Mouse (Mus musculus): ENCODE measurements around the gene Srd5a1. TPM values are rescaled to one million over a fixed set of nuclear protein-coding genes. Genes with fewer than 3 reads are reported as not detected.

Srd5a1 gene
- polyA plus RNA-seq, 1 experiment = 14.9 TPM

DNA sequence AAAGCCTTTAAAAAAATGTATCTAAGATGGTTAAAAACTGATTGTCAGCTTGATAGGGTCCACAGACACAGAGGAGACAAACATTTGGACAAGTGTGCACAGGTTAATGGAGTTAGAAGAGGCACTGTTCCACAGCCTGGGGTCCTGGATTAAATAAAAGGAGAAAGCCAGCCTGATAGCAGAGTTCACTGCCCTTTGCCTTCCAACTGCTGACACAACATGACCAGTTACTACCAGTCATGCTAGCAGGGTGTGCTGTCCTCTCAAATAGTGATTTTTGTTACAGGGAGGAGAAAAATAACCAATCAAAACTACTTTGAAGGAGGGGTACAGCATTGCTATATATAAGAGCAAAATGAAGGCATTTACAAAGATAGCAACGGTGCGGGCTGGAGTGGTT, 14.7 kb downstream of the Srd5a1 start:
- Histone ChIP-seq H3K4me3 (replicated peaks; ENCODE audit: insufficient read depth, low read depth, low read length) (no peak overlapping the region), H3K27ac (ENCODE audit: insufficient read depth, low read length) (no peak overlapping the region), H3K4me1 (ENCODE audit: control insufficient read depth, insufficient read depth, low read length) (peaks cover 2% of the 10 kb centered on the region; the same call in 1 of the 2 replicates), H3K27me3 (ENCODE audit: control insufficient read depth, insufficient read depth, low read length) (no peaks in the 10 kb centered on the region)
- DNase-seq = no peak
- TF ChIP-seq POLR2A (IDR thresholded peaks at IDR 0.05; ENCODE audit: borderline replicate concordance, insufficient read depth, low read length) (no peak), CTCF (IDR thresholded peaks at IDR 0.05; ENCODE audit: borderline replicate concordance, insufficient read depth, low read depth, low read length) (no peak)
- 96% methylated on average over 2 of the region's 2 CpGs for WGBS

- Histone ChIP-seq H3K27me3 (ENCODE audit: control insufficient read depth, insufficient read depth, low read length) (no peaks in the 10 kb centered on the region), H3K4me1 (ENCODE audit: control insufficient read depth, insufficient read depth, low read length) (peaks cover 2% of the 10 kb centered on the region; the same call in 1 of the 2 replicates), H3K4me3 (replicated peaks; ENCODE audit: insufficient read depth, low read depth, low read length) (no peak overlapping the region), H3K27ac (ENCODE audit: insufficient read depth, low read length) (no peak overlapping the region)
- WGBS = 88% methylated on average over 6 of the region's 6 CpGs
- TF ChIP-seq POLR2A (IDR thresholded peaks at IDR 0.05; ENCODE audit: borderline replicate concordance, insufficient read depth, low read length) (no peak), CTCF (IDR thresholded peaks at IDR 0.05; ENCODE audit: borderline replicate concordance, insufficient read depth, low read depth, low read length) (no peak)
- no peak for DNase-seq
Observed at GRCm38 (mm10) chr13:69595911-69596310, 15.3 kb downstream of the Srd5a1 start.

DNA sequence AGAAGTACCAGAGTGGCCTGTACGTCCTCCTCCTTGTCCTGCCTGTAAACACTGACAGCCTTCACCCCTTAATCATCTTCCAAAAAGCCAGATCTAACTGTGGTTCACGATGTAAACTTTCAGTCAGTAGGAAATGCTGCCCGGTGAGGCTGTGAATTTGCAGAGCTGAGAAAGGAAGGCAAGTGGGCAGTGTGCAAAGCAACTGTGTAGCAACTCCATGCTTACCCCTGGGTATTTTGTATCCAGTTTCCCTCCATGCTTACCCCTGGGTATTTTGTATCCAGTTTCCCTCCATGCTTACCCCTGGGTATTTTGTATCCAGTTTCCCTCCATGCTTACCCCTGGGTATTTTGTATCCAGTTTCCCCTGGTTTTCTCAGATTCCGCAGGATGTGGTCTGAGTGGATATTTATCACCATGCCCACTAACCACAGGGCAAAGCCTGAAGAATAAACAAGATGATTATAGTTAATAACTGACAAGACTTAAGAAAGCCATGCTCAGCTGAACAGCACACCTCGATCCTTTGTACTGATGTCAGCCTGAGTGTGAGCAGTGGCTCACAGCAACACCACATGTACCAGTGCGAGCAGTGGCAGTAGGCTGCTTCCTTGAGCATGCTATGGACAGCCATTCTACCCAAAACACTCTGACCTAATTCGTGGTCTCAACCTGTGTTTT, 16.5 kb downstream of the Srd5a1 start:
- H3K27ac ChIP-seq (ENCODE audit: insufficient read depth, low read length) = no peak overlapping the region
- no peaks in the 10 kb centered on the region for H3K4me1 ChIP-seq (ENCODE audit: control insufficient read depth, insufficient read depth, low read length)
- WGBS = 90% methylated on average over 7 of the region's 7 CpGs
- H3K27me3 ChIP-seq (ENCODE audit: control insufficient read depth, insufficient read depth, low read length) = no peaks in the 10 kb centered on the region
- DNase-seq = no peak
- no peak overlapping the region for H3K4me3 ChIP-seq (replicated peaks; ENCODE audit: insufficient read depth, low read depth, low read length)
- no peak for TF ChIP-seq POLR2A (IDR thresholded peaks at IDR 0.05; ENCODE audit: borderline replicate concordance, insufficient read depth, low read length)
- TF ChIP-seq CTCF (IDR thresholded peaks at IDR 0.05; ENCODE audit: borderline replicate concordance, insufficient read depth, low read depth, low read length) = no peak

DNA sequence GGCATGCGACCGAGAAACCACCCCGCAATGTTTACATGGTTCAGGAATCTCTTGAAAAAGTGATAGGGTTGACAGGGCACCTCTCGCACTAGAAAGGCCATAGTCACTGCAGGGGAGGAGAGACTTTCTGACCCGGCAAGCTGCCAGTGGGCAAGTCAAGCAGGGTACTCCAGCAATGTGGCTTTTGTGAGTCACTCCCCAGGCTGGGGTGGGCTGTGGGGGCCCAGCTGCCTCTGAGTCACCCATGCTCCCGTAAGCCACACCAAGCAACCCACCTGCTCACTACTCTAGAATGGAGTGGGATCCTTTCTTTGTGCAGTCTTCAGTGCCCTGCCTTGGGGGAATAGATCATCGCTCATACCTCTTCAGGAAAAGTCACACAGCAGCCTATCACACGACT, 17.8 kb downstream of the Srd5a1 start:
- no peak overlapping the region for H3K4me3 ChIP-seq (replicated peaks; ENCODE audit: insufficient read depth, low read depth, low read length)
- no peak for DNase-seq
- H3K27ac ChIP-seq (ENCODE audit: insufficient read depth, low read length) = no peak overlapping the region
- no peak for TF ChIP-seq CTCF (IDR thresholded peaks at IDR 0.05; ENCODE audit: borderline replicate concordance, insufficient read depth, low read depth, low read length)
- TF ChIP-seq POLR2A (IDR thresholded peaks at IDR 0.05; ENCODE audit: borderline replicate concordance, insufficient read depth, low read length) = no peak
- WGBS = 68% methylated on average over 8 of the region's 8 CpGs
- H3K27me3 ChIP-seq (ENCODE audit: control insufficient read depth, insufficient read depth, low read length) = no peaks in the 10 kb centered on the region
- no peaks in the 10 kb centered on the region for H3K4me1 ChIP-seq (ENCODE audit: control insufficient read depth, insufficient read depth, low read length)

- 90% methylated on average over 8 of the region's 8 CpGs for WGBS
- Histone ChIP-seq H3K4me1 (ENCODE audit: control insufficient read depth, insufficient read depth, low read length) (no peaks in the 10 kb centered on the region), H3K27ac (ENCODE audit: insufficient read depth, low read length) (no peak overlapping the region), H3K27me3 (ENCODE audit: control insufficient read depth, insufficient read depth, low read length) (no peaks in the 10 kb centered on the region), H3K4me3 (replicated peaks; ENCODE audit: insufficient read depth, low read depth, low read length) (no peak overlapping the region)
- no peak for TF ChIP-seq CTCF (IDR thresholded peaks at IDR 0.05; ENCODE audit: borderline replicate concordance, insufficient read depth, low read depth, low read length)
- no peak for TF ChIP-seq POLR2A (IDR thresholded peaks at IDR 0.05; ENCODE audit: borderline replicate concordance, insufficient read depth, low read length)
- DNase-seq = no peak
Observed at GRCm38 (mm10) chr13:69592226-69592625, 19.0 kb downstream of the Srd5a1 start.

- Histone ChIP-seq H3K4me1 (ENCODE audit: control insufficient read depth, insufficient read depth, low read length) (no peaks in the 10 kb centered on the region), H3K27ac (ENCODE audit: insufficient read depth, low read length) (no peak overlapping the region), H3K27me3 (ENCODE audit: control insufficient read depth, insufficient read depth, low read length) (no peaks in the 10 kb centered on the region), H3K4me3 (replicated peaks; ENCODE audit: insufficient read depth, low read depth, low read length) (no peak overlapping the region)
- no peak for TF ChIP-seq CTCF (IDR thresholded peaks at IDR 0.05; ENCODE audit: borderline replicate concordance, insufficient read depth, low read depth, low read length)
- no peak for TF ChIP-seq POLR2A (IDR thresholded peaks at IDR 0.05; ENCODE audit: borderline replicate concordance, insufficient read depth, low read length)
- 94% methylated on average over 5 of the region's 5 CpGs for WGBS
- no peak for DNase-seq
Observed at GRCm38 (mm10) chr13:69591338-69591737, 19.9 kb downstream of the Srd5a1 start.

DNA sequence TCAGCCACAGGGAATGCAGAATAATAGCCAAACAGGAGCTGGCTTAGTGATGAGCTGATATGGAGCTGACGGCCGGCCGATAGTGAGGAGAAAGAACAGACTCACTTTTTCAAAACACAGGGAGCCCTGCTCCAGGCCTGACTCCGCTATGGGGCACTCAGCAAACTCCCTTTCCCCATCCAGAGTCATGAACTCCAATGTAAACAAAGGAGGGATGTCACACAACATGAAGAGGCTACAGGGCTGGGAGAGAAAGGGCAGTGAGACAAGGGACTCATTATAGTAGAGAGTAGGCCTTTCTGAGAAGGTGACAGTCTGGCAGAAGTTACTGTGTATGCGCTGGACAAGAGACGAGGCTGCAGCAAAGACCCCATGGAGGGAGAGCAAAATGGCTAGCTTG, 23.0 kb downstream of the Srd5a1 start:
- no peaks in the 10 kb centered on the region for H3K4me1 ChIP-seq (ENCODE audit: control insufficient read depth, insufficient read depth, low read length)
- H3K4me3 ChIP-seq (replicated peaks; ENCODE audit: insufficient read depth, low read depth, low read length) = no peak overlapping the region
- WGBS = 76% methylated on average over 6 of the region's 6 CpGs
- DNase-seq = no peak
- no peak overlapping the region for H3K27ac ChIP-seq (ENCODE audit: insufficient read depth, low read length)
- no peaks in the 10 kb centered on the region for H3K27me3 ChIP-seq (ENCODE audit: control insufficient read depth, insufficient read depth, low read length)
- TF ChIP-seq CTCF (IDR thresholded peaks at IDR 0.05; ENCODE audit: borderline replicate concordance, insufficient read depth, low read depth, low read length) = no peak
- no peak for TF ChIP-seq POLR2A (IDR thresholded peaks at IDR 0.05; ENCODE audit: borderline replicate concordance, insufficient read depth, low read length)

GRCm38 (mm10) chr13:69587849-69588248, 23.4 kb downstream of the Srd5a1 start:
- 84% methylated on average over 3 of the region's 3 CpGs for WGBS
- TF ChIP-seq POLR2A (IDR thresholded peaks at IDR 0.05; ENCODE audit: borderline replicate concordance, insufficient read depth, low read length) (no peak), CTCF (IDR thresholded peaks at IDR 0.05; ENCODE audit: borderline replicate concordance, insufficient read depth, low read depth, low read length) (no peak)
- DNase-seq = no peak
- Histone ChIP-seq H3K27ac (ENCODE audit: insufficient read depth, low read length) (no peak overlapping the region), H3K4me3 (replicated peaks; ENCODE audit: insufficient read depth, low read depth, low read length) (no peak overlapping the region), H3K27me3 (ENCODE audit: control insufficient read depth, insufficient read depth, low read length) (no peaks in the 10 kb centered on the region), H3K4me1 (ENCODE audit: control insufficient read depth, insufficient read depth, low read length) (no peaks in the 10 kb centered on the region)
